Mouse (Mus musculus) T-cell, adult 2 months (primary cell): ENCODE measurements around the gene Sstr3.

Experiments used
- DNase-seq: peaks from one replicate; pipeline ENCODE4 v3.0.0; 2022; ENCODE audit warnings: low spot score

Sstr3 gene

DNA sequence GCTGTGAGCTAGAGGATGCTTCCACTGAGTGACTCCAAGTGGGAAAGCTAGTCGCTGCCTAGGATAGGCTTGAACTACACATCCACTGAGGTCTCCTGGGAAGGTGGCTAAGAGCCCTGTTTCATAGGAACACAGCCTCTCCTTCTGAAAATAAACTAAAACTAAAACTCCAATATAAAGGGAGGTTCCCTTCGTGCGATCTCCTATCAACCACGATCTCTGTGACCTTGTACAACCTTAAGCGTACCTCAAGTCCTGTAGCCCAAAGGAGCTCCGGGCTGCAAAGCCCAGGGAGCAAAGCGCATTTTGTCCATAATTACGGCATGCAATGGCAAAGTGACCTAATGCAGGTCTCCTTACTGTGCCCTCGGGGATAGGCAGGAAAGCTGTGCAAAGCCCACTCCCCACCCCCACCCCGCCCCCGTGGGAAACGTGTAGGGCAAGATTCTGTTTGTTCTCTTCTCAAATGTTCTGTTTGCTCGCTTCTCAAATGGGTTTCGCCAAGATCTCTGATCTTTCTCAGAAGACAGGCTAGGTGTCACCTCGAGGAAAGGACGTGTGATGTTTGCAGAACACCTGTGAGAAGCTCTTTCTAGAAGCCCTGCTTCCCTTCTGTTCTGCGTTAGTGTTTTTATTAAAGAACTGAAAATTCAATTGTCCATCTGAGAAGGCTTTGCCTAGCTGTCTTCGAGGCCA, 41.9 kb downstream of the Sstr3 start:
- DNase-seq = no peak

- DNase-seq = peak; percentile 91
Observed at GRCm38 (mm10) chr15:78494968-78495406, 49.5 kb downstream of the Sstr3 start, which contains the start of gene Il2rb. Gene Il2rb (minus strand): TSS chr15:78495271.

GRCm38 (mm10) chr15:78493401-78494010, 51.0 kb downstream of the Sstr3 start:
- peak; percentile 63 for DNase-seq

DNA sequence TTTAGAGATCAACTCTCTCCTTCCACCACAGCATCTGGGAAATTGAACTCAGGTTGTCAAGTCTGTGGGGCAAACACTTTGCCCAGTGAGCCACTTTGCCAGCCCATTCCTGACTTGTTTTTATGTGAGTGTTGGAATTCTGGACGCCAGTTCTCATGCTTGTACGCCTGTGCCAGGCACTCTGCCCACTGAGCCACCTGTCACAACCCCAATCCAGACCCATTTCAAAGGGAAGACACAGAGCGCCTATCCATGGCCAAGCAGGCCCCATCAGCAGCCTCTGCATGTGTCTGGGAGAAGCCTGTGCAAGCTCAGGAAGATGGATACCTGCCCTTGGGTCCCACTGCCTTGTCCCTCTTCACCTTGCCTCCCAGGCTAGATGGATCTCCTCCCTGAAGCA, 53.2 kb downstream of the Sstr3 start:
- no peak for DNase-seq

DNA sequence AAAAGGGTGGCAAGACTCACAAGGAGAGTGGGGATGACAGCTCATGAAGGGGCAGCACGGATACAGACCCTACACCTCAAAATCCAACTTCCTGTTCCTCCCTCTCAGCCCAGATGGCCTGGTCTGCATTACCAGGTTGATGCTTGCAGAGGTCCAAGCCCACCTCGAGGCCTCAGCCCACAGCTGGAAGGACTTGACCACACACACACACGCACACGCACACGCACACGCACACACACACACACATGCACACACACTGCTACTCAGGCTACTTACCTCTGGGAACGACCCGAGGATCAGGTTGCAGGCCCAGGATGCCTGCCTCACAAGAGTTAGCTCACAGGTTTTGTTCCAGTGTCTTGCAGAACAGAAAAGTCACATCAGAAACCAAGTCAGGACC, 54.6 kb downstream of the Sstr3 start:
- no peak for DNase-seq

DNA sequence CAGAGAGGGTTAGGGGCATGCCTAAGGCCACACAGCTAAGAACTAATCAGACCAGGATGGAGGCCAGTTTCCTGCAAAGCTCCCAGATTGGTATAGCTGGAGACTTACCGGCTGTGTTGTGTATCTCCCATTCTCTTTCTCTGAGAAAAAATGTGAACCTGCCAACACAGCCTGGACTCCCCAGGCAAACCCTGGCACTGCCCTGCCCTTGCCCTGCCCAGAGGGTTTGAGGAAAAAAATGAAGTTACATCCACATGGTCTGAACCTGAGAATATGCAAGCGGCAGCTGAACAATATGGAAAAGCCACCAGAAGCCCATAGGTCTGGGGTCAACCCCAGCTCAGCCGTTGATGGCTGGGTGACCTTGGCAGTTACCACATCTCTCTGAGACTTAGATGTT, 55.2 kb downstream of the Sstr3 start:
- DNase-seq = no peak

- no peak for DNase-seq
Observed at GRCm38 (mm10) chr15:78487066-78487465, 57.4 kb downstream of the Sstr3 start.
